ENCODE assay signal across 8 mouse cellular contexts in genomic region chr12:42972766-42973165, GRCm38 (mm10).
A peak's percentile ranks its signal among the peaks of the same experiment; 100 is the strongest.
DNase-seq lines count a peak whose midpoint lies in the region; ATAC-seq and TF ChIP-seq lines count a peak whose summit lies in the region.

No protein-coding gene starts in this region.

- peak; percentile 59; the same call in 1 of the 2 replicates for ATAC-seq in lung, embryonic 15.5 days (ENCODE audit: borderline replicate concordance, extremely low read depth, low FRiP score, low TSS enrichment)
- ATAC-seq in stomach, embryonic 15.5 days (ENCODE audit: insufficient read depth, low FRiP score, low read depth), result 0 out of 2 replicates have a peak, but pooled peaks have one; percentile 50
- no peak for ATAC-seq in midbrain, postnatal 0 days (ENCODE audit: low FRiP score)

- H3K4me3 ChIP-seq in lung, embryonic 15.5 days, result no peak overlapping the region
- H3K4me3 ChIP-seq in embryonic facial prominence, embryonic 10.5 days, result no peak overlapping the region
- no peak overlapping the region for H3K4me3 ChIP-seq in stomach, embryonic 15.5 days (replicated peaks)
- no peak overlapping the region for H3K4me3 ChIP-seq in midbrain, postnatal 0 days (ENCODE audit: low read depth, low read length)

- H3K36me3 ChIP-seq in lung, embryonic 15.5 days, result no peaks in the 10 kb centered on the region
- H3K36me3 ChIP-seq in embryonic facial prominence, embryonic 10.5 days (replicated peaks), result no peaks in the 10 kb centered on the region
- no peaks in the 10 kb centered on the region for H3K36me3 ChIP-seq in stomach, embryonic 15.5 days
- no peaks in the 10 kb centered on the region for H3K36me3 ChIP-seq in midbrain, postnatal 0 days (ENCODE audit: insufficient read depth, low read length)

- 62% methylated on average over 4 of the region's 4 CpGs for WGBS in lung, embryonic 15.5 days
- 68% methylated on average over 4 of the region's 4 CpGs for WGBS in embryonic facial prominence, embryonic 10.5 days
- 53% methylated on average over 4 of the region's 4 CpGs for WGBS in stomach, embryonic 15.5 days
- WGBS in midbrain, postnatal 0 days, result 74% methylated on average over 4 of the region's 4 CpGs

- H3K27ac ChIP-seq in lung, embryonic 15.5 days, result no peak overlapping the region
- H3K27ac ChIP-seq in embryonic facial prominence, embryonic 10.5 days (replicated peaks), result no peak overlapping the region
- no peak overlapping the region for H3K27ac ChIP-seq in stomach, embryonic 15.5 days
- H3K27ac ChIP-seq in midbrain, postnatal 0 days (ENCODE audit: low read depth, low read length), result no peak overlapping the region

- no peak for TF ChIP-seq CTCF in midbrain, postnatal 0 days (IDR thresholded peaks at IDR 0.05)

- DNase-seq in gastrocnemius, postnatal 10 days, result peak; percentile 39
- DNase-seq in gastrocnemius, adult 8-10 months (ENCODE audit: low spot score in 2 of 2), result no peak
- no peak for DNase-seq in lung, adult 18-20 months
- peak; percentile 62 for DNase-seq in embryonic facial prominence, embryonic 10.5 days (ENCODE audit: low spot score)
- DNase-seq in midbrain, postnatal 0 days (ENCODE audit: low spot score), result no peak
- DNase-seq in thymus, postnatal 10 days (ENCODE audit: low spot score in 2 of 2), result no peak

- H3K27me3 ChIP-seq in lung, embryonic 15.5 days, result no peaks in the 10 kb centered on the region
- no peaks in the 10 kb centered on the region for H3K27me3 ChIP-seq in embryonic facial prominence, embryonic 10.5 days (replicated peaks; ENCODE audit: low read depth, poor library complexity, severe bottlenecking)
- H3K27me3 ChIP-seq in stomach, embryonic 15.5 days (replicated peaks), result no peaks in the 10 kb centered on the region
- no peaks in the 10 kb centered on the region for H3K27me3 ChIP-seq in midbrain, postnatal 0 days (ENCODE audit: insufficient read depth, low read length)

- no peak overlapping the region for H3K4me2 ChIP-seq in lung, embryonic 15.5 days
- no peak overlapping the region for H3K4me2 ChIP-seq in stomach, embryonic 15.5 days
- H3K4me2 ChIP-seq in midbrain, postnatal 0 days (ENCODE audit: low read depth, low read length, poor library complexity, severe bottlenecking), result no peak overlapping the region

- H3K9ac ChIP-seq in lung, embryonic 15.5 days, result no peak overlapping the region
- no peak overlapping the region for H3K9ac ChIP-seq in stomach, embryonic 15.5 days
- H3K9ac ChIP-seq in midbrain, postnatal 0 days (replicated peaks; ENCODE audit: low read length, poor library complexity, severe bottlenecking), result no peak overlapping the region

- no peaks in the 10 kb centered on the region for H3K9me3 ChIP-seq in lung, embryonic 15.5 days
- no peaks in the 10 kb centered on the region for H3K9me3 ChIP-seq in embryonic facial prominence, embryonic 10.5 days
- H3K9me3 ChIP-seq in stomach, embryonic 15.5 days, result no peaks in the 10 kb centered on the region
- H3K9me3 ChIP-seq in midbrain, postnatal 0 days (ENCODE audit: low read length), result no peaks in the 10 kb centered on the region

- H3K4me1 ChIP-seq in lung, embryonic 15.5 days, result no peaks in the 10 kb centered on the region
- H3K4me1 ChIP-seq in embryonic facial prominence, embryonic 10.5 days, result no peaks in the 10 kb centered on the region
- H3K4me1 ChIP-seq in stomach, embryonic 15.5 days, result no peaks in the 10 kb centered on the region
- no peaks in the 10 kb centered on the region for H3K4me1 ChIP-seq in midbrain, postnatal 0 days (ENCODE audit: insufficient read depth, low read length)

Comparison
In these comparisons a context has a peak if more than half of its experiments do, and no peak if none do; other contexts are left out.
1. DNase-seq: peak in gastrocnemius, postnatal 10 days (single experiment) and embryonic facial prominence, embryonic 10.5 days (single experiment); none in gastrocnemius, adult 8-10 months (0 of 2), lung, adult 18-20 months (0 of 2), midbrain, postnatal 0 days (single experiment) and thymus, postnatal 10 days (0 of 2).